Mouse (Mus musculus): ENCODE measurements at regions not wholly inside any gene's neighbourhood (a gene's known extent, or its start where the extent isn't known, plus 50 kb on each side); places are given as distances from the start of the nearest gene placed in this dataset.
"Not testable (repeated sequence)": the region's sequence is repeated elsewhere in the genome, so short reads cannot be mapped to it uniquely, and the experiment has no call there.

- not testable (repeated sequence) for H3K27ac ChIP-seq (ENCODE audit: low read depth, low read length); H3K27me3 ChIP-seq (replicated peaks; ENCODE audit: control insufficient read depth, insufficient read depth, low read length); H3K9ac ChIP-seq (ENCODE audit: low read depth, low read length); H3K9me3 ChIP-seq (ENCODE audit: control insufficient read depth); H3K4me1 ChIP-seq (replicated peaks; ENCODE audit: control insufficient read depth, insufficient read depth, low read length); H3K36me3 ChIP-seq (ENCODE audit: control insufficient read depth, insufficient read depth); H3K4me2 ChIP-seq (replicated peaks; ENCODE audit: low read depth); H3K4me3 ChIP-seq (ENCODE audit: low read depth, low read length); ATAC-seq
- WGBS, result 90% methylated on average over 7 of the region's 7 CpGs
Observed at GRCm38 (mm10) chr5:109842186-109842978, 80.8 kb upstream of the Gm15446 start.

GRCm38 (mm10) chr5:109844236-109844635, 79.0 kb upstream of the Gm15446 start:
- not testable (repeated sequence) for ATAC-seq; H3K4me1 ChIP-seq (replicated peaks; ENCODE audit: control insufficient read depth, insufficient read depth, low read length); H3K36me3 ChIP-seq (ENCODE audit: control insufficient read depth, insufficient read depth); H3K27me3 ChIP-seq (replicated peaks; ENCODE audit: control insufficient read depth, insufficient read depth, low read length); H3K27ac ChIP-seq (ENCODE audit: low read depth, low read length); H3K9me3 ChIP-seq (ENCODE audit: control insufficient read depth); H3K9ac ChIP-seq (ENCODE audit: low read depth, low read length)
- 86% methylated on average over 2 of the region's 2 CpGs for WGBS
- H3K4me2 ChIP-seq (replicated peaks; ENCODE audit: low read depth), result peak overlapping the region; percentile 69
- peak overlapping the region; percentile 40 for H3K4me3 ChIP-seq (ENCODE audit: low read depth, low read length)

- peak overlapping the region; percentile 69 for H3K4me2 ChIP-seq (replicated peaks; ENCODE audit: low read depth)
- no peaks in the 10 kb centered on the region for H3K9me3 ChIP-seq (ENCODE audit: control insufficient read depth)
- no peak overlapping the region; the same call in 1 of the 2 replicates for H3K9ac ChIP-seq (ENCODE audit: low read depth, low read length)
- peak; percentile 86 for ATAC-seq
- H3K4me1 ChIP-seq (replicated peaks; ENCODE audit: control insufficient read depth, insufficient read depth, low read length), result no peaks in the 10 kb centered on the region
- H3K27me3 ChIP-seq (replicated peaks; ENCODE audit: control insufficient read depth, insufficient read depth, low read length), result no peaks in the 10 kb centered on the region
- 5% methylated on average over 15 of the region's 15 CpGs for WGBS
- peak overlapping the region; percentile 40 for H3K4me3 ChIP-seq (ENCODE audit: low read depth, low read length)
- TF ChIP-seq CTCF (IDR thresholded peaks at IDR 0.05; ENCODE audit: low read depth), result 0 out of 2 replicates have a peak, but pooled peaks have one; percentile 2
- no peaks in the 10 kb centered on the region for H3K36me3 ChIP-seq (ENCODE audit: control insufficient read depth, insufficient read depth)
- no peak overlapping the region for H3K27ac ChIP-seq (ENCODE audit: low read depth, low read length)
Observed at GRCm38 (mm10) chr5:109844753-109845186, 78.4 kb upstream of the Gm15446 start.

GRCm38 (mm10) chr5:109851225-109851624, 72.0 kb upstream of the Gm15446 start:
- not testable (repeated sequence) for H3K9me3 ChIP-seq (ENCODE audit: control insufficient read depth); H3K4me2 ChIP-seq (replicated peaks; ENCODE audit: low read depth); H3K27ac ChIP-seq (ENCODE audit: low read depth, low read length); H3K9ac ChIP-seq (ENCODE audit: low read depth, low read length); ATAC-seq; H3K4me1 ChIP-seq (replicated peaks; ENCODE audit: control insufficient read depth, insufficient read depth, low read length); H3K27me3 ChIP-seq (replicated peaks; ENCODE audit: control insufficient read depth, insufficient read depth, low read length); H3K4me3 ChIP-seq (ENCODE audit: low read depth, low read length); H3K36me3 ChIP-seq (ENCODE audit: control insufficient read depth, insufficient read depth)

- WGBS, result 91% methylated on average over 4 of the region's 4 CpGs
- H3K36me3 ChIP-seq (ENCODE audit: control insufficient read depth, insufficient read depth), result no peaks in the 10 kb centered on the region
- H3K4me3 ChIP-seq (ENCODE audit: low read depth, low read length), result no peak overlapping the region
- no peak overlapping the region for H3K4me2 ChIP-seq (replicated peaks; ENCODE audit: low read depth)
- no peak for TF ChIP-seq CTCF (IDR thresholded peaks at IDR 0.05; ENCODE audit: low read depth)
- H3K4me1 ChIP-seq (replicated peaks; ENCODE audit: control insufficient read depth, insufficient read depth, low read length), result no peaks in the 10 kb centered on the region
- no peaks in the 10 kb centered on the region for H3K27me3 ChIP-seq (replicated peaks; ENCODE audit: control insufficient read depth, insufficient read depth, low read length)
- no peak overlapping the region for H3K27ac ChIP-seq (ENCODE audit: low read depth, low read length)
- no peak for ATAC-seq
- no peaks in the 10 kb centered on the region for H3K9me3 ChIP-seq (ENCODE audit: control insufficient read depth)
- H3K9ac ChIP-seq (ENCODE audit: low read depth, low read length), result no peak overlapping the region
Observed at GRCm38 (mm10) chr5:109860402-109860801, 62.8 kb upstream of the Gm15446 start.

GRCm38 (mm10) chr5:109864517-109864916, 58.7 kb upstream of the Gm15446 start:
- ATAC-seq, result peak; percentile 63

GRCm38 (mm10) chr5:109865628-109866027, 57.6 kb upstream of the Gm15446 start:
- TF ChIP-seq CTCF (IDR thresholded peaks at IDR 0.05; ENCODE audit: low read depth), result no peak
- Histone ChIP-seq H3K4me2 (replicated peaks; ENCODE audit: low read depth) (no peak overlapping the region), H3K4me3 (ENCODE audit: low read depth, low read length) (no peak overlapping the region), H3K4me1 (replicated peaks; ENCODE audit: control insufficient read depth, insufficient read depth, low read length) (no peaks in the 10 kb centered on the region), H3K27me3 (replicated peaks; ENCODE audit: control insufficient read depth, insufficient read depth, low read length) (no peaks in the 10 kb centered on the region), H3K9ac (ENCODE audit: low read depth, low read length) (no peak overlapping the region), H3K27ac (ENCODE audit: low read depth, low read length) (no peak overlapping the region), H3K9me3 (ENCODE audit: control insufficient read depth) (no peaks in the 10 kb centered on the region), H3K36me3 (ENCODE audit: control insufficient read depth, insufficient read depth) (no peaks in the 10 kb centered on the region)
- no peak for ATAC-seq
- 52% methylated on average over 1 of the region's 1 CpGs for WGBS

More at GRCm38 (mm10) chr5:109864517-109864916, 58.7 kb upstream of the Gm15446 start:
- H3K9me3 ChIP-seq (ENCODE audit: control insufficient read depth); H3K27ac ChIP-seq (ENCODE audit: low read depth, low read length); H3K27me3 ChIP-seq (replicated peaks; ENCODE audit: control insufficient read depth, insufficient read depth, low read length); H3K36me3 ChIP-seq (ENCODE audit: control insufficient read depth, insufficient read depth); H3K4me3 ChIP-seq (ENCODE audit: low read depth, low read length); H3K4me1 ChIP-seq (replicated peaks; ENCODE audit: control insufficient read depth, insufficient read depth, low read length); H3K9ac ChIP-seq (ENCODE audit: low read depth, low read length); H3K4me2 ChIP-seq (replicated peaks; ENCODE audit: low read depth): not testable (repeated sequence)
